Mouse (Mus musculus) left cerebral cortex, postnatal 36 days (tissue): ENCODE results near the gene Gcn1l1. TPM values are rescaled to one million over a fixed set of nuclear protein-coding genes. Genes with fewer than 3 reads are reported as not detected.
"Not testable (repeated sequence)": the region's sequence is repeated elsewhere in the genome, so short reads cannot be mapped to it uniquely, and the experiment has no call there.

Experiments
- DNase-seq, 2 experiments: peaks; one replicate each; pipeline ENCODE4 v3.0.0; 2021 to 2022; ENCODE audit warnings: low spot score in 2 of 2, mixed read lengths in 1 of 2
- intact Hi-C: fragments of 180-260 bp; cut with DNase I; formaldehyde crosslinking; loops from one replicate; pipeline ENCODE4 v1.15.1; 2025
- total RNA-seq, 2 experiments: library from RNA; stranded (reverse); gene quantifications; 2 replicates each; pipeline ENCODE4 v1.2.3; 2021

Gcn1l1 gene
- 10 to 100 TPM; 61.2 to 69.0 TPM for total RNA-seq

GRCm38 (mm10) chr5:115564737-115565393 is at the start of gene Gcn1l1:
Gene Gcn1l1 (plus strand): TSS chr5:115565254.
- intact Hi-C loops, result no loop called here
- peak; percentile 80 to 84 for DNase-seq

- no peak for DNase-seq
- intact Hi-C loops, result no loop called here
These were observed 48.8 kb upstream of the Gcn1l1 start for GRCm38 (mm10) chr5:115516081-115516907.

- intact Hi-C loops, result no loop called here
- DNase-seq, result no peak
These were observed 48.1 kb upstream of the Gcn1l1 start for GRCm38 (mm10) chr5:115516908-115517307.

- intact Hi-C loops, result no loop called here
- no peak for DNase-seq
These were observed 47.6 kb upstream of the Gcn1l1 start for GRCm38 (mm10) chr5:115517501-115517900.

GRCm38 (mm10) chr5:115518214-115518613 is 46.8 kb upstream of the Gcn1l1 start:
- intact Hi-C loops, DNase-seq: not testable (repeated sequence)

- no peak for DNase-seq
- intact Hi-C loops, result no loop called here
These were observed 44.7 kb upstream of the Gcn1l1 start for GRCm38 (mm10) chr5:115520325-115520869.

- intact Hi-C loops, result no loop called here
- DNase-seq, result no peak
These were observed 43.2 kb upstream of the Gcn1l1 start for GRCm38 (mm10) chr5:115521553-115522461.

GRCm38 (mm10) chr5:115522531-115522930 is 42.5 kb upstream of the Gcn1l1 start:
- intact Hi-C loops, result no loop called here
- DNase-seq, result no peak

GRCm38 (mm10) chr5:115522981-115523499 is 42.0 kb upstream of the Gcn1l1 start:
- no peak for DNase-seq
- intact Hi-C loops, result no loop called here

GRCm38 (mm10) chr5:115523971-115524370 is 41.1 kb upstream of the Gcn1l1 start:
- intact Hi-C loops, result no loop called here
- DNase-seq, result no peak

GRCm38 (mm10) chr5:115524471-115524870 is 40.6 kb upstream of the Gcn1l1 start:
- intact Hi-C loops, result no loop called here

GRCm38 (mm10) chr5:115525416-115525815 is 39.6 kb upstream of the Gcn1l1 start:
- intact Hi-C loops, result no loop called here
- no peak for DNase-seq

More at GRCm38 (mm10) chr5:115524471-115524870, 40.6 kb upstream of the Gcn1l1 start:
- DNase-seq, result no peak

GRCm38 (mm10) chr5:115525943-115526342 is 39.1 kb upstream of the Gcn1l1 start:
- intact Hi-C loops, result no loop called here
- DNase-seq, result no peak

- intact Hi-C loops, result no loop called here
These were observed 38.4 kb upstream of the Gcn1l1 start for GRCm38 (mm10) chr5:115526456-115527202.

GRCm38 (mm10) chr5:115528128-115528527 is 36.9 kb upstream of the Gcn1l1 start:
- intact Hi-C loops, result no loop called here
- no peak for DNase-seq

More at GRCm38 (mm10) chr5:115526456-115527202, 38.4 kb upstream of the Gcn1l1 start:
- DNase-seq, result no peak

GRCm38 (mm10) chr5:115529364-115529741 is 35.7 kb upstream of the Gcn1l1 start:
- DNase-seq, result no peak
- intact Hi-C loops, result no loop called here

- DNase-seq, result no peak
- intact Hi-C loops, result no loop called here
These were observed 35.2 kb upstream of the Gcn1l1 start for GRCm38 (mm10) chr5:115529742-115530446.

GRCm38 (mm10) chr5:115530447-115530809 is 34.6 kb upstream of the Gcn1l1 start:
- intact Hi-C loops, result no loop called here
- peak; percentile 26 to 39 for DNase-seq
